Mouse (Mus musculus): ENCODE measurements around the gene Nipsnap3b. TPM values are rescaled to one million over a fixed set of nuclear protein-coding genes. Genes with fewer than 3 reads are reported as not detected.

Nipsnap3b gene
- polyA plus RNA-seq, 1 experiment: 15.9 TPM

DNA sequence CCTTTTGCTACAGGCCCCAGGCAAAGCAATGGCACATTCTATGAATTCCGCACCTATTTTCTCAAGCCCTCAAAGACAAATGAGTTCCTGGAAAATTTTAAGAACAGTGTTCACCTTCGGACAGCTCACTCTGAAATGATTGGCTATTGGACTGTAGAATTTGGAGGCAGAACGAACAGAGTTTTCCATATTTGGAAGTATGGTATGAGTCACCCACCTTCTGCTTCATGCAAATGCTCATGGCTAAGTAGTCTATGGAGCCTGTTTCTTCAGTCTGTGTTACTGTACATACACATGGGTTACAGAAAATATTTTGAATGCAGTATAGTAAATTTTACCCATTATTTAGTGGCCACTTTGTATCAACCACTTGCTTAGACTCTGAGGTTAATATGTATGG, 3.3 kb downstream of the Nipsnap3b start:
- H3K79me2 ChIP-seq (ENCODE audit: control insufficient read depth, insufficient read depth): no peaks in the 10 kb centered on the region
- no peaks in the 10 kb centered on the region for H3K27me3 ChIP-seq (ENCODE audit: control insufficient read depth, insufficient read depth, insufficient read length)
- H3K4me3 ChIP-seq: no peak overlapping the region
- no peak overlapping the region for H3ac ChIP-seq (ENCODE audit: control insufficient read depth, insufficient read length)
- H3K4me2 ChIP-seq (ENCODE audit: low read depth): no peak overlapping the region
- TF ChIP-seq MYOD1 (IDR thresholded peaks at IDR 0.05; ENCODE audit: control insufficient read depth in 1 of 3, insufficient read length in 2 of 3, low read depth in 2 of 3) (no peak), SRF (IDR thresholded peaks at IDR 0.05; ENCODE audit: control insufficient read depth, insufficient read length, low read depth) (no peak), REST (IDR thresholded peaks at IDR 0.05; ENCODE audit: insufficient read depth, insufficient read length) (no peak), TCF3 (IDR thresholded peaks at IDR 0.05; ENCODE audit: insufficient read length, low read depth) (no peak), E2F4 (IDR thresholded peaks at IDR 0.05; ENCODE audit: insufficient read depth) (no peak), POLR2AphosphoS2 (IDR thresholded peaks at IDR 0.05; ENCODE audit: insufficient read length, low read depth) (no peak), CEBPB (IDR thresholded peaks at IDR 0.05; ENCODE audit: insufficient read depth, poor library complexity, severe bottlenecking) (no peak)
- peaks cover 19% of the 10 kb centered on the region for H3K36me3 ChIP-seq (ENCODE audit: control insufficient read depth, insufficient read depth)

DNA sequence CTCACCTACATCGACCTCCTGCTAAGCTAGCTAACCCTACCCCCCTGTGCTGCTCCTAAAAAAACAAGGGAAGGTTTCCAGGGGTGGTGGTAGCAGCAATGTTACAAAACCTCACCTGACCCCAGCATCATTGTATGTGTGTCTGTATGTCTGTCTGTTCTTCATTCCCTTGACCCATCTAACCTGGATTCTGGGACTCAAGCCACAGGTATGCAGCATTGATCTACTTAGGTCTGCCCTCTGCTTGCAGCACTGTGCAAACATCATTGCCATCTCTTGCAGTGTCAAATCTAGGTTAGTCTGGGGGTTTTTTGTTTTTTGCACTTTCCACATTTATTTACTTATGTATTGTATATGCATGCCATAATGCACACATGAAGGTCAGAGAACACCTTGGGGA, 6.7 kb downstream of the Nipsnap3b start:
- TF ChIP-seq MYOG (IDR thresholded peaks at IDR 0.05; ENCODE audit: control insufficient read depth in 1 of 3, insufficient read depth in 1 of 3, insufficient read length in 2 of 3, low read depth in 2 of 3) (no peak), MYOD1 (IDR thresholded peaks at IDR 0.05; ENCODE audit: control insufficient read depth in 1 of 3, insufficient read length in 2 of 3, low read depth in 2 of 3) (no peak)
- Histone ChIP-seq H3K79me2 (ENCODE audit: control insufficient read depth, insufficient read depth) (no peaks in the 10 kb centered on the region), H3K36me3 (ENCODE audit: control insufficient read depth, insufficient read depth) (peaks cover 23% of the 10 kb centered on the region)

DNA sequence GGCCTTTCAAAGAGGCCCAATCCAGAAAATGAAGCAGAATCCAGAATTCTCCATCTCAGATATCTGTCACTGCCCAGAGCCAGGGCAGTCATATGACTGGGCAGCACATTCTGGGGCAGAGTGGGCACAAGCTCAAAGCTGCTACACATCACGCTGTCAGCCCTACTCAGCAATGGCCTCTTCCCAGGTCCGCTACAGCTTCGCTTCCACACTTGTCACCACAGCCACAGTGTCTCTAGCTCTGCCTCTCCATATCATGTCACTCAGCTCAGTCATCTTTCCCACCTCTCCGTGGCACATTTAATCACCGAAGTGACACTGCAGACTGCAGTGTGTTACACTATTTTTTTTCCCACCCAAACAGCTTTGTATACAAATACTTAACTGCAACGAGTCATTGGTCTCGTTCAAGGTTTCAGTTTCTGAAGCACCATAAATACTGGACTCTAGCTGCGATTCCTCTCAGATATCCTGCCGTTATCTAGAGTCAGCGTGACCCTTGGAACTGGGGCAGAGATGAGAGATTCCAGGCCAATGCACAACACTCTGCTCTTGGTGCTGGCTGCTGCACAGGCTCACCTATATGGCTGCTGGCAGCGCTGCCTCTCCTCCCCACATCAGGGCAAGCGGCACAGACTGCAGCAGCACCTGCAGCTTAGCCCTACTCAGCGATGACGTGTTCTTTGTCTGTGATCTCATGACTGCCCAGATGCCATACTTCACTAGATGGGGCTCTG, 11.7 kb downstream of the Nipsnap3b start:
- Histone ChIP-seq H3K79me2 (ENCODE audit: control insufficient read depth, insufficient read depth) (no peaks in the 10 kb centered on the region), H3ac (ENCODE audit: control insufficient read depth, insufficient read length) (no peak overlapping the region), H3K4me2 (ENCODE audit: low read depth) (no peak overlapping the region), H3K27me3 (ENCODE audit: control insufficient read depth, insufficient read depth, insufficient read length) (no peaks in the 10 kb centered on the region), H3K36me3 (ENCODE audit: control insufficient read depth, insufficient read depth) (peaks cover 8% of the 10 kb centered on the region), H3K4me3 (no peak overlapping the region)
- TF ChIP-seq MYOG (IDR thresholded peaks at IDR 0.05; ENCODE audit: control insufficient read depth in 1 of 3, insufficient read depth in 1 of 3, insufficient read length in 2 of 3, low read depth in 2 of 3): no peak
- TF ChIP-seq TCF3 (IDR thresholded peaks at IDR 0.05; ENCODE audit: insufficient read length, low read depth): no peak
- TF ChIP-seq E2F4 (IDR thresholded peaks at IDR 0.05; ENCODE audit: insufficient read depth): no peak

More for the DNA sequence above, 6.7 kb downstream of the Nipsnap3b start:
- Histone ChIP-seq H3K4me2 (ENCODE audit: low read depth) (no peak overlapping the region), H3K27me3 (ENCODE audit: control insufficient read depth, insufficient read depth, insufficient read length) (no peaks in the 10 kb centered on the region), H3K4me3 (no peak overlapping the region), H3ac (ENCODE audit: control insufficient read depth, insufficient read length) (no peak overlapping the region)

DNA sequence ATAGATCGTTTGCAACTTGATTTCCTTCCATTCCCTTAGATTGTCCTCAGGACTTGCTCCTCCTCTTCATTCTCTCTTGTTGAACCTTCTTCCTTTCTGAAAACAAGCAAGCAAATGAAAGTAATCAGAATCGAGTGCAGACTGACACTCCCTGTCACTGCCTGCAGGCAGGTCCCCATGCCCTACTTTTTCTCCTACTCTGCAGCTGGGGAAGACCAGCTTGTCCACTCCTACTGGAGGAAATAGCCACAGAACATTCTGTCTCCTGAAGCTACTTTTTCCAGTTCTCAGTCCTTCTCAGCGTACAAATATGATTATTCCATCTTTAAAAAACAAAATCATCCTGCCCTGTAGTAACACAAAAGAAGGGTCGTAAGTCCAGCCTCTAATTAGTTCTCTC, 12.7 kb downstream of the Nipsnap3b start:
- Histone ChIP-seq H3K79me2 (ENCODE audit: control insufficient read depth, insufficient read depth) (no peaks in the 10 kb centered on the region), H3K4me3 (no peak overlapping the region), H3K36me3 (ENCODE audit: control insufficient read depth, insufficient read depth) (peaks cover 5% of the 10 kb centered on the region), H3K27me3 (ENCODE audit: control insufficient read depth, insufficient read depth, insufficient read length) (no peaks in the 10 kb centered on the region), H3K4me2 (ENCODE audit: low read depth) (no peak overlapping the region), H3ac (ENCODE audit: control insufficient read depth, insufficient read length) (no peak overlapping the region)
- no peak for TF ChIP-seq TCF12 (IDR thresholded peaks at IDR 0.05; ENCODE audit: insufficient read depth, poor library complexity, severe bottlenecking)
- no peak for TF ChIP-seq REST (IDR thresholded peaks at IDR 0.05; ENCODE audit: insufficient read depth, insufficient read length)
- no peak for TF ChIP-seq MYOG (IDR thresholded peaks at IDR 0.05; ENCODE audit: control insufficient read depth in 1 of 3, insufficient read depth in 1 of 3, insufficient read length in 2 of 3, low read depth in 2 of 3)
- TF ChIP-seq CEBPB (IDR thresholded peaks at IDR 0.05; ENCODE audit: insufficient read depth, poor library complexity, severe bottlenecking): no peak

DNA sequence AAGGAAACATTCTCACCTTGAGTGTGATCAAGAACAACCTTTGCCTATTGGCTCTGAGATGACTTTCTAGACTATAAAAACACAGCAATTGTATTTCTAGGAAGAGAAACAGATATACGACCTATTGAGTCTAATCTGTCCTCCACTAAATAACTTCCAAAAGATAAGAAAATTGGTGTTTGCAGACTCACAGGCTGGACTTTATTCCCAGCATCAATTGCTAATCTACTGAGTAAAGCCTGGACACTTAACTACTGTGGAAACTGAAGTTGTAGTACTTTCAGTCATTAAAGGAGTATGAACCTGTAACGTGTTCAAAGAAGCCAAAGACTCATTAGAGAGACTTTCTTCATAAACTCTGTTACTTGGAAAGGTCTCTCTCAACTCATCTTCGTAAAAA, 16.1 kb downstream of the Nipsnap3b start:
- Histone ChIP-seq H3ac (ENCODE audit: control insufficient read depth, insufficient read length) (no peak overlapping the region), H3K36me3 (ENCODE audit: control insufficient read depth, insufficient read depth) (no peaks in the 10 kb centered on the region), H3K4me2 (ENCODE audit: low read depth) (no peak overlapping the region), H3K27me3 (ENCODE audit: control insufficient read depth, insufficient read depth, insufficient read length) (no peaks in the 10 kb centered on the region), H3K79me2 (ENCODE audit: control insufficient read depth, insufficient read depth) (no peaks in the 10 kb centered on the region), H3K4me3 (no peak overlapping the region)
- TF ChIP-seq E2F4 (IDR thresholded peaks at IDR 0.05; ENCODE audit: insufficient read depth) (no peak), TCF3 (IDR thresholded peaks at IDR 0.05; ENCODE audit: insufficient read length, low read depth) (no peak), TCF12 (IDR thresholded peaks at IDR 0.05; ENCODE audit: insufficient read depth, poor library complexity, severe bottlenecking) (no peak), POLR2AphosphoS2 (IDR thresholded peaks at IDR 0.05; ENCODE audit: insufficient read length, low read depth) (no peak), CEBPB (IDR thresholded peaks at IDR 0.05; ENCODE audit: insufficient read depth, poor library complexity, severe bottlenecking) (no peak), SRF (IDR thresholded peaks at IDR 0.05; ENCODE audit: control insufficient read depth, insufficient read length, low read depth) (no peak), MYOD1 (IDR thresholded peaks at IDR 0.05; ENCODE audit: control insufficient read depth in 1 of 3, insufficient read length in 2 of 3, low read depth in 2 of 3) (no peak), MAX (IDR thresholded peaks at IDR 0.05; ENCODE audit: low read depth) (no peak), POLR2A (IDR thresholded peaks at IDR 0.05; ENCODE audit: insufficient read length, low read depth) (no peak), MYOG (IDR thresholded peaks at IDR 0.05; ENCODE audit: control insufficient read depth in 1 of 3, insufficient read depth in 1 of 3, insufficient read length in 2 of 3, low read depth in 2 of 3) (no peak), REST (IDR thresholded peaks at IDR 0.05; ENCODE audit: insufficient read depth, insufficient read length) (no peak), USF1 (IDR thresholded peaks at IDR 0.05; ENCODE audit: low read depth) (no peak)
